Mouse (Mus musculus): Measurements from ENCODE around the gene Xirp2.
"Not testable (repeated sequence)": the region's sequence is repeated elsewhere in the genome, so short reads cannot be mapped to it uniquely, and the experiment has no call there.

Xirp2 gene

DNA sequence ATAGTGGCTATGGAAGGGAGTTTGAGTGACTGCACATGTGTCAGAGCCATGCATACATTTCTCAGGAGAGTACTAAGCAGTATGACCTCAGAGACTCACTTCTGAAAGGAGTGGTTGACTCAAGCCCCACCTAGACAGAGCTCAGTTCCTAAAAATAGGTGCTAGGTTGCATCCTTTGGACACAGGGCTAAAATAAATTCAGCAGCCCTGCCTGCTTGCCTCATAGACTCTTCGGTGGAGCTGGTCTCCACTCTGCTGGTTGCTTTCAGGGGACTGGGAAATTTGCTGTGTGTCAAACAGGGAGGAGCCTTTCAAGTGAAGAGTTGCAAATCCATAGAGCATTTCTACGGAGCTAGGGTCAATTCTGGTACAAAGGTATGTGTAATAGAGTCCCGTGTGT, at the start of gene Xirp2:
Gene Xirp2, plus strand, starts transcription at position 223 of the 400 bp plus-strand sequence.
- in situ Hi-C loops (cut with MboI, MseI) = no loop called here

DNA sequence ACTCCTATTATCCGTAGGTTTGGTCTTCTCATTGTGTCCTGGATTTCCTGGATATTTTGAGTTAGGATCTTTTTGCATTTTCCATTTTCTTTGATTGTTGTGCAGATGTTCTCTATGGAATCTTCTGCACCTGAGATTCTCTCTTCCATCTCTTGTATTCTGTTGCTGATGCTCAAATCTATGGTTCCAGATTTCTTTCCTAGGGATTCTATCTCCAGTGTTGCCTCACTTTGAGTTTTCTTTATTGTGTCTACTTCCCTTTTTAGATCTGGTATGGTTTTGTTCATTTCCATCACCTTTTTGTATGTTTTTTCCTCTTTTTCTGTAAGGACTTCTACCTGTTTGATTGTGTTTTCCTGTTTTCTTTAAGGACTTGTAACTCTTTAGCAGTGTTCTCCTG, 32.4 kb upstream of the Xirp2 start, which contains the start of gene Gm21830:
Gene Gm21830, plus strand, starts transcription at position 301 of the 400 bp plus-strand sequence.
- in situ Hi-C loops (cut with MboI, MseI) = not testable (repeated sequence)

DNA sequence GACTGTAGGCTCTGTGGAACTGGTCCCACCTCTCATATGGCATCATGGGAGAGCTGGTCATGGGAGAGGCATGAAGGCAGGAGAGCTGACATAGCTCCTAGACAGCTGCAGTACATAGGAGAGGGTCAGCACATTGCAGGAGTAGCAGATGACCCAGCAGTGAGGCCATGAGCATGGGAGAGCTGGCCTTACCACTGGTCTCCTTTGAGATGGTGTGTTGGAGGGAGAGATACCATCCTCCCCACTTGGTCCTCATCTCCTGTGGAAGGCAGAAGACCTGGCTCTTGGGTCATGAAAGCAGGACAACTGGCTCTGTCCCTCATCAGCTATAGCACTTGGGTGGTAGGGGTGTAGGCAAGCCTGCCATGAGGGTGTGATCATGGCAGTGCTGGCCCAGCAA, 24.9 kb upstream of the Xirp2 start:
- in situ Hi-C loops (cut with MboI, MseI) = no loop called here

DNA sequence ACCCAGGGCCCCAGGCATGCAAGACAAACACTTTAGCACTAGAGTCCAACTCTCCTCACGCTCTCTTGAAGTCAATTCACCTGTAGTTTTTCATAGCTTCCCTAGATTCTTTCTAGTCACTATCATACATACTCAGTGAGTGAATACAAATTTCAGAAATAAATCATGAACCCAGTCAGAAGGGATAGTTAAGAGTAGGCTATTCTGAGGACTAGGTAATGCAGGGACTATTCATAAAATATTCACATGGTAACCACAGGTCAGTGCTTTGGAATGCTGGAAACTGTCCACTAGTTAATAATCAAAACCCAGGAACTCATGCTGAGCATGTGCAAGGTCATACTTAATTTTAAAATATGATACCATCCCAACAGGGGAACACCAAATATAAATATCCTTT, 23.0 kb upstream of the Xirp2 start:
- in situ Hi-C loops (cut with MboI, MseI) = no loop called here

DNA sequence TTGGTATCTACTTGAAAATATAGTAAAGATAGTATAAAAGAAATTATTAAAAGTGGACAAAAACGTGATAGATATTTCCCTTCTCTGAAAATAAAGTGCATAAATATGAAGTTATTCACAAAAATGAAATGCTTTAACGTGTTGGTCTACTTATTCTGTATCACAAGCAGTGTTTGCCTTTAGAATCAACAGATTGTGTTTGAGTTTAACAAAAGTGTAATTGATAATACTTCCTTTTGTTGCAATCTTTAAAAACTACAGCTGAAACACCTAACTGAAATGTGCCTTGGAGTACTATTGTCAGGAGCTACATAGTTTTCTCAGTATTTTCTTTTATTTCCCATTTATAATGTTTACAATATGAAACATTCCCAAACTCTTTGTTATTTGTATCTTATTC, 12.7 kb upstream of the Xirp2 start, which contains the start of gene Gm26727:
Gene Gm26727, minus strand, starts transcription at position 101 of the 400 bp plus-strand sequence.
- in situ Hi-C loops (cut with MboI, MseI) = no loop called here

DNA sequence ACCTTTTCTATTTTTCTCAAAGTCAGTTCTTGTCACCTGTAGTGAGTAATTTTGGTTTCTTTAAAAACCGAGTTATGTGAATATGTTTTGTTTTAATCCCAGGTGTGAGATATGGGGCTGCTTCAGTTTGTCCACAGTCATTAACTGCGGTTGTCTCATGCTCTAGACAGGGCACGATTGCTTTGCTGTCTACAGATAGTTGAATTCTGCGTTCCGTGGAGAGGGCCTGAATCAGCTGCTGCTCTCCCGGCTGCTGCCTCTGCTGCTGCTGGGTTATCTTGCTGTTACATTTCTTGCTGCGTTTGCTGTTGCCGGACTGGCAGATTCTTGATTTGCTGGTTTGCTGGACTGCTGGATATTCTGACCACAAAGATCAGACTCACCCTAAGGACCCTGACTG, 7.5 kb upstream of the Xirp2 start:
- in situ Hi-C loops (cut with MboI, MseI) = no loop called here

DNA sequence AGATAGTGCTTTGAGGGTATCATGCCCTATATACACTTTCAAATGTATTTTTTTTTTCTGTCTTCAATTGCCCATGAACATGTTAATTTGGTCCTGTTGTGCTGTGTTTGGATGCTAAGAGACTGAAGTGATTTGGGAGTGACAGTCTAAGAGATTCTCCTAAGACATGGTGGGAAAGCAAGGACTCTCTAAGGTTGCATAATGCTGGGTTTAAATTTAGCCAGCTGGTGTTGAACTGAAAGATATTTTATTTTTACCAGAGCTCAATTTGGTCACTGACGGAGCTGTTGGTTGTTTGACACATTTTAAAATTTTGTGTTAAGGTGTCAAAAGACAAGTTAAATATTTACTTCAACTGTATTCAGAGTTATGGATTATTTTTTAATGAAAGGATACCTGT, 970 bp downstream of the Xirp2 start:
- in situ Hi-C loops (cut with MboI, MseI) = no loop called here

DNA sequence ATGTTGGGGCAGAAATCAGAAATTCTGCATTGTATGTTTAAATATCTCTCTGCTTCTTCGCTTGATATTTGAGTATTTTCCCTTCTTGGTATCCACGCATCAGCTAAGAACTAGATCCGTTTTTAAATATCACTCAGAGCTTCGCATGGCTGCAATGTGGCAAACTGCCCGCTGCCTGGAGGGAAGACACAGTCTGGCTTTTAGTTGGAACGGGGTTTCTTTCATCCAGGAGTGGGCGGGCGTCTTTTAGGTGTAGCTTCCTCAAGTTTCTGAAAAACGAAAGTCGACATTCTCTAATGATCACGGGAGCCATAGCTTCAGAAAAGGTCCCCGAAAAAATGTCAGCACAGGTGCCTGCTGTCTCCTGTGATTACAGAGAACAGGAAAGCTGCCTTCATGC, 1.4 kb downstream of the Xirp2 start:
- in situ Hi-C loops (cut with MboI, MseI) = no loop called here

DNA sequence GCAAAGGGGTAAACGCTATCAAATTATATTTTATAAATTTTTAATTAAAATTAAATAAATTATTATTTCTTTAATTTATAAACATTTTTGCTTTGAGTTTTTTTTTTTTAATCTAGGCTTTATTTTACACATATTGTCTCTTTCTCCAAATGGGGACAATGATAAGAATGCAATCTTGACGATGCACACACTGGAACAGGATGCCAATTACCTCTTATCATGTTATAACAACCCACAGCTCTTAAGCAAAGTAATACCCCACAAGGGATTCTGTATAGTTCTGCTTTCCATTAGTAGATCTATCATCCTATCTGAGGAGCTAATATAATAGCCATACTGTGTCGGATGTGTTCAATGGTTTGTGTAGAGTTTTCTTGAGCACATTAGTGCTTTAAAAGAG, 15.1 kb downstream of the Xirp2 start:
- in situ Hi-C loops (cut with MboI, MseI) = no loop called here

DNA sequence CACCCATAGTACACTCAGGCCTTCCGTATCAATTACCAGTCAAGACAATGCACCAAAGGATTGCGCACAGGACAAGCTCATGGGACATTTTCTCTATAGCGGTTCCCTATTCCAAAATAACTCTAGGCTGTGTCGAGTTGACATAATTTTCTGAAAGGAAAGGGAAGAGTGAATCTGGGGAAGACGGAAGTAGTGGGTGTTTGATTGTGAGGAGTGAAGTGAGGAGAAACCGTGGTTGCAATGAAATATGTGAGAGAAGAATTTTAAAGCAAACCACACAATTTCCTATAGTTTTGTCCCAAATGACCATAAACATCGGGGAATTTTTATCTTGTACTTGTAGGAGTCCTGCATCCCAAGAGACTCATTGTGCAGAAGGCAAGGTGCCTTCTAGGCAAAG, 21.2 kb downstream of the Xirp2 start:
- in situ Hi-C loops (cut with MboI, MseI) = no loop called here

DNA sequence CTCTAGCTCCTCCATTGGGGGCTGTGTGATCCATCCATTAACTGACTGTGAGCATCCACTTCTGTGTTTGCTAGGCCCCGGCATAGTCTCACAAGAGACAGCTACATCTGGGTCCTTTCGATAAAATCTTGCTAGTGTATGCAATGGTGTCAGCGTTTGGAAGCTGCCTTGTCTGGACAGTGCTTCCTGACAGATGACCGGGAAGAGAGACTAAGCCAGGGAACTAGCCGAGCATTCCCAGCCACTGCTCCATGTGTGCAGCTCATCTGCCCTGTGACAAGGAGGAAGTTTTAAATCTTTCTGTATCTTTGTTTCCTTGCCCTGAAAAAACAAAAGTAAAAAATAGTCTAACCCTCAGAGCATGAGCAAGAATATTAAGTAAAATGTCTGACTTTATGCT, 24.2 kb downstream of the Xirp2 start:
- in situ Hi-C loops (cut with MboI, MseI) = not testable (repeated sequence)

DNA sequence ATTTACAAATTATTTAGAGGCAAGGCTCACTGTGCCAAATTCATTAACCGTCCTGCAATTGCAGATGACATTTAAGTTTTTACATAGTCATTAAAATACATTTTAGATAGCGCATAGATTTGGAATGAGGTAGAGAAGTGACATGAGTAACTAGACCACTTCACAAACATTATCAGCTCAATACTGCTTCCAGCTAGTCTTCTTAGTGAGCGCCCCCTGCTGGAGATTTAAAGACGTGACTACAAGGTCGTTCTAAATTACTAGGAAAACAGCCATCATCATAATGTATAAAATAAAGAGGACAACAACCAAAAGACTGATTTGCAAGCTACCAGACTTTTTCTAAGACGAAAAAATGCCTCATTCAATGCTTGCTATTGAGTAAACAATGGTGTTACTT, 32.0 kb downstream of the Xirp2 start:
- in situ Hi-C loops (cut with MboI, MseI) = no loop called here

DNA sequence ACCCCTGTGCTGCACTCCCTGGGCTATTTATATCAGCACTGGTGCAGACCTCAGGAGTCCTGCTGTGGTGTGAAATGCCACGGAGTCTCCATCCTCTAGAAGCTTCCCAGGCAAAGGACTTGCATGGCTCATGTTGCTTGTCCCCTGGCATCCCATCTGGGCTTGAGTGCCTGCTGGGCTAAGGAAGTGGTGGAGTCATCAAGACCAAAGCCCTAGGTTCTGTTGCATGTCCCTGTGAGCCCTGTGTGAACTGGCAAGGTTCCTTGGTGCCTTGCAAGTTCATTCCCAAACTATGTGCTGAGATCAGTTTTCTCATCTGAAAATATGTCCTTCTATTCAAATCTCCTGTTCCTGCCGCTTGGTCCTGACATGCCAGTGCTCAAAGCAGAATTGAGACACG, 35.2 kb downstream of the Xirp2 start:
- in situ Hi-C loops (cut with MboI, MseI) = no loop called here

DNA sequence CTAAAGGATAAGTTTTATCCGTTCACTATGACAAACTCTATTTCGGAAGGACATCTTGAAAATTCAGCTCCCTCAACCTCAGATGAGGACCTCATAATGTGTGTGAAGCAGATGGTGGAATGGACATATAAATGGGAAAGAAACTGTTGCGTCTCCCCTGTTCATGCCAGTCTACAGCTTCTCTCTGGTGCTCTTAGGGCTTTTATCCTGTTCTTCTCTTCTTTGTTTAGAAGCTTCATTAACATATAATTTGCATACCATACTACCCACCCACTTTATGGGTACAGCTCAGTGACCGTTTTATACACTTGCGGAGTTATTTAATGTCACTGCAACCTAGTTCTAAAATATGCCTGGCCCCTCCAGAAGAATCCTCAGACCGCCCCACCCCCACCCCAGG, 40.9 kb downstream of the Xirp2 start:
- in situ Hi-C loops (cut with MboI, MseI) = no loop called here

DNA sequence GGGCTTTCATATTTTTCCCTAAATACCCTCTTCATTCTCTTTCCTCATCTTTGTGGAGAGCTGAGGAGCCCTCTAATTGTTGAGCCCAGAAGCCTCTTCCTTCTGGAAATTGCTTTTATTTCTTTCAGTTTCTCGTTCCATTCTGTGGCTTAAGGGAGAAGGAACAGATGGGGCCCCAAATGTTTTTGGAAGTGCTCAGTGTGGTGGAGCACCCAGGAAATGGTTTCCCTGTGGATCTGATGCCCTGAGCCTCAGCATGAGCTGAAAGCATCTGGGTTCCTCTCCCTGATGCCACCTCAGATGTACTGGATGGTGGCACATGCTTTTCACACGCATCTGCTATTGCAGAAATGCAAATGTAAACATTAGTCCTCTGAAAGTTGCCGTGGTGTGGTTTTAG, 41.4 kb downstream of the Xirp2 start:
- in situ Hi-C loops (cut with MboI, MseI) = no loop called here

DNA sequence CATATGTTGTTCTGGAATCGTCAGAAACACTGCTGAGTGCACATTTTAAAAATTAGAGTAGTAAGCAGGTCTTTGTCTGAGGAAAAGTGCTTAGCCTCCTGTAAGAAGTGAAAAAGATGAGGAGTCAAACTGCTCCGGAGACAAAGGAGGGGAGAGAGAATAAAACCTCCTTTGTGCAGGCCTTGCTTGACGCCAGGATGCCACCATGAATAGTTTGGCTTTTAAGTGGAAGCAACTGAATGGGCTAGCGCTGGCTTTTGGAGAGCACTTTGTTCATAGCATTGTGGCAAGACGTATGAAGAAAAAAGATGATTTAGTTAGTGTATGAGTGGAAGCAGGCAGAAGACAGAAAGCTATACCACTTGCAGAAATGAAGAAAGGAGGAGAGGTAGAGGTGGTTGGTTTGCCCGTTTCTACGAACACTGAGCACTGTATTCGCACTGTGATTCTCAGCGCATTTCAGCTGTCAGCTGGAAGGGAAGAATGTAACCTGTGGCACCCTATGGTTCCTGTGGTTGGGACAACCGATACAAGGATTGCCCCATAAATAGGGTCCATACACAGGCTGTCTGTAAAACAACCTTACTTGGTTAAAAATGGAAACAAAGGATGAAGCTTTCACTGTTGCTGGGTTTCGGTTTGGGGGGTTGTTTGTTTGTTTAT, 42.8 kb downstream of the Xirp2 start:
- in situ Hi-C loops (cut with MboI, MseI) = no loop called here

DNA sequence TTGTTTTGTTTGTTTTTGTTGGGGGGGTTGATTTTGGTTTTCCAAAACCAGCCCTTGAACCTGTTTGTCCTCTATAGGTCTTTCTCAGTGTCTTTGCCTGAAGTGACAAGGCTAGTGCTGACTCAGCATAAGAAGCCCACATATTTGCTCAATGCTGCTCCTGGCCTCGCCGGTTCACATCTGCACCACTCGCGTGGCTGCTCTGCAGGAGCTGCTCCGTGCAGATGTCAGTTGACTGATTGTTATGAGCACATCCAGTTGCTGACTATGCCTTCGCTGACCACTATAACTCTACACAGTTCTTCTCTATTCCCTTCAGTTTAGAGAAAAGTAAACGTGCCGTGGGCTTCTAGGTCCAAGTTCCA, 43.3 kb downstream of the Xirp2 start:
- in situ Hi-C loops (cut with MboI, MseI) = no loop called here

DNA sequence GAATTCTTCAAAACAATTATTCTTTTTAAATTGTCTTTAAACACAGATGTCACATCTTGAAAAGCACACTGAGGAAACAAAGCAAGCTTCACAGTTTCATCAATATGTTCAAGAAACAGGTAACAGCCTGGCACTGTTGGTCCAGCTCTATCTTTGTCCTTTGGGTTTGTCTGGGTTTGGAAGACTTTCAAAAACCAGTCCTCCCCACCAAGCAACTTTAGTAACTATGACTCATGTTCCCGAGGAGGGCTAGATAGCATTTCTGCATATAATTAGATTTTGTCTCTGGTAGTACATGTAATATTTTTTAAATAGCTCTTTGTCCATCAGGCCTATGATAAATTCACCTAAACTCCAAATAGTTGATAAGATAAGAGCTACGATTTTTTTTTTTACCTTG, 59.7 kb downstream of the Xirp2 start:
- in situ Hi-C loops (cut with MboI, MseI) = loop anchor here (10.0 kb wide), 1 partner anchor 801 kb away; no protein-coding TSS in a partner anchor

DNA sequence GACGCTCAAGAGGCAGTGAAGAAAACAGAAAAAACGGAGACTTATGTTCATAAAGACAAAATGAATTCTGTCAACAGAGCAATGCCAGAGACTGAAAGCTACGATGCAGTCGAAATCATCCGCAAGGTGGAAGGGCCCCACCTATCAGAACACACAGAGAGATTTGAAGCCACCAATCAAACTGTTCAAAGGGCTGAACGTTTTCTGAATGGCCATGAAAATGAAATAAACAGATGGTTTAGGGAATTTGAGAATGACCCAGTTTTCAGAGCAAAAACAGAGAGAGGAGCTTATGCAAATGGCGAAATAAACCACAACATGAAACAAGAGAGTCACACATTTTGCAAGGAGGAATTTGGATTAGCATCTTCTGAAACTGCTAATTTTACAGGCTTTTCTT, 70.6 kb downstream of the Xirp2 start:
- in situ Hi-C loops (cut with MboI, MseI) = no loop called here

DNA sequence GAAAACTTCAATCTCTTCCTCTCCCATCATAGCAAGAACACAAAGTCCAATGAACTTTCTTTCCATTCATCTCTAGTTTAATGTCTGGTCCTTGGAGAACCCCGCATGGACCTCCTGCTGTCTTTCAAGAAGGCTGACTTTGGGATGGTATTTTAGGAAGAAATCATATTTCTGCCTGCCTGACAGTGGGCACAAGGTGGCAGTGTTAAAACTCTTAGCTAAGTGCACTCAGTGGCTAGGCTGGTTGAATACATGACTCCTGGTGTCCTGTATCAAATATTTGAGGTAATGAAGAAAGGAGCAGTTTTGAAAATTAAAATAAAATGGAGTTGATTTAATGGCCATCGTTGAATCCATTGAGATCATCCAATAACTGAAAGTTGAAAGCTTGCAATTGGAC, 89.5 kb downstream of the Xirp2 start:
- in situ Hi-C loops (cut with MboI, MseI) = no loop called here

DNA sequence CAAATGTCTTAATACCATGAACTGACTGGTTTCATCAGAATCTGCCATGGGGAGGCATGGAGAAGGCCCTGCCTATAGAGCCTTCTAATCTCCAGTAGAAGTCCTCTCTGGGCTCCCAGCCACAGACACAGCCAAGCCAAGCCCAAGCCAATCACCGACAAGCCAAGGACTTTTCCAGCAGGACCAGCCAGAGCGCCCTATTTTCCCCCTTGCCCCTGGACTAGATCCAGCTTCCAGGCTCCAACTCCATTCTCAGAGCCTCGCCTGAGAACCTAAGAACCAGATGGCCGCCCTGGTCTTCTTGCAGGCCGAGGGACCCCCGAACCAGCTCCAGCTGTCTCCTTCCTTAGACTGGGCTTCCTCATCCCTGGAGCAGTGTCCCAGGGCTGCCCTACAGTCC, 93.6 kb downstream of the Xirp2 start:
- in situ Hi-C loops (cut with MboI, MseI) = no loop called here

DNA sequence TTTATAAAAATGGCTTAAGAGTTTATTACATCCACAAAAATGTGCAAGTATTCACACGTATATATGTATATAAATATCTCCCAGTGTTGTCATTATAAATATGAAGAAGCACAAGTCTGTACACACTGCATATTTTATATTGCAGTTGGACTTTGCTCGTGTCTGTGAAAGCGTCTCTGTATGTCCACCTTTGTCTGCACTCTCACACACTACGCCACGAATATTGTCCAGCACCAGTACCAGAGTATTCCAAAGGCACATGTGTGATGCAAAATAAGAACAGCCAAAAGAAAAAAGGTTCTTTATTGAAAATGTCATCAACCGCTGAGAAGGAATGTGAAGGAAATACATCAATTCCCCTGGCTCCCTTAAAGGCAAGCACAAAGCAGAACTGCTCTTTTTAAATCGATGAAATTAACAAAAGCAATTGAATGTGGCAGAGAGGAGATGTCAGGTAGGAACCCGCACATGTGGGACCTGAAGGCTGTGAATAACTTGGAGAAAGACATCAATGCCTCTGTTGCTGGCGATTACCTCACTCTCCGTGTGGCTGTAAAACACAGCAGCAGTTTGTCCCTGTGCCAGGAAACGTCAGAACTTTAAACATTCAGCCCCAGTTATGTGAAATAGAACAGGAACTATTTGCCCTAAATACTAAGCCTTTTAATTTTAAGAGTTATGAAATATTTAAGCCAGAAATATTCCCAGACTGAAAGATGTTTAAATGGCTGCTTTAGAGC, 96.3 kb downstream of the Xirp2 start:
- in situ Hi-C loops (cut with MboI, MseI) = no loop called here

DNA sequence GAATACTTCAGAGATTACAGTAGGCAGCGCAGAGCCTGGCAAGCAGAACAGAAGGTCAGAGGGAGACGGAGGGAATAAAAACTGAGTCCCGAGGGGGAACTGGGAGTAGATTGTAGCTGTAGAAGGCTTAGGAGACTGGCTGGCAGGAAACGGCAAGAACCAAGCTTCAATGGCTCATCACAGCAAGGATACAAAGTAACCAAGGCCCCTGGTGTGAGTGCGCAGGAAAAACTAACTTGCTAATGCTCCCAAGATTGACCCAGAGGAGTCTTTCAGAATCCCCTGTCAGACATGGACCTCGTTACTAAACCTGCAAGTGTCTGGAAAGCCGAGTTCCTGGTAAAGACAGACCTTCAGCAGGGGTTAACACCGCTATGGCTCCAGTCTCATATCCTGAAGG, 98.6 kb downstream of the Xirp2 start:
- in situ Hi-C loops (cut with MboI, MseI) = no loop called here

All from T-helper 2 cell (primary cell).